Mouse (Mus musculus) liver, postnatal 0 days (tissue): ENCODE measurements around the gene Rab26. TPM values are rescaled to one million over a fixed set of nuclear protein-coding genes. Genes with fewer than 3 reads are reported as not detected.
A peak's percentile ranks its signal among the peaks of the same experiment; 100 is the strongest.

Experiments used
- ATAC-seq: fragments of 200-750 bp; cut with Nextera tagmentation; 2 replicates; pipeline ENCODE4 v1.8.0; 2017; ENCODE audit warnings: mild to moderate bottlenecking, moderate library complexity
- DNase-seq: peaks from one replicate; pipeline ENCODE4 v3.0.0-alpha.2; 2016
- H3K27ac ChIP-seq: fragments of 300-500 bp; sonication (generic); 2 replicates; pipeline ENCODE4 v1.5.1; 2014; ENCODE audit warnings: antibody characterized with exemption, moderate library complexity, mild to moderate bottlenecking, low read depth
- H3K27me3 ChIP-seq: fragments of 300-500 bp; sonication (generic); 2 replicates; pipeline ENCODE4 v1.6.1; 2014; ENCODE audit warnings: low read length, control low read depth, mixed read lengths; ENCODE audit not compliant: insufficient read depth
- H3K36me3 ChIP-seq: fragments of 300-500 bp; sonication (generic); replicated peaks from 2 replicates; pipeline ENCODE4 v1.6.1; 2014; ENCODE audit warnings: mild to moderate bottlenecking, control low read depth, low read length, moderate library complexity, mixed read lengths; ENCODE audit not compliant: insufficient read depth
- H3K4me1 ChIP-seq: fragments of 300-500 bp; sonication (generic); 2 replicates; pipeline ENCODE4 v1.6.1; 2014; ENCODE audit warnings: antibody characterized with exemption, mild to moderate bottlenecking, control low read depth; ENCODE audit not compliant: insufficient read depth
- H3K4me2 ChIP-seq: fragments of 300-500 bp; sonication (generic); 2 replicates; pipeline ENCODE4 v1.6.1; 2014; ENCODE audit warnings: low read depth, mild to moderate bottlenecking, low read length, moderate library complexity, mixed read lengths
- H3K4me3 ChIP-seq: fragments of 300-500 bp; sonication (generic); 2 replicates; pipeline ENCODE4 v1.5.1; 2014; ENCODE audit warnings: low read depth, low read length
- H3K9ac ChIP-seq: fragments of 300-500 bp; sonication (generic); replicated peaks from 2 replicates; pipeline ENCODE4 v1.6.1; 2014; ENCODE audit warnings: mild to moderate bottlenecking, moderate library complexity
- H3K9me3 ChIP-seq: fragments of 300-500 bp; sonication (generic); 2 replicates; pipeline ENCODE4 v1.6.1; 2016; ENCODE audit warnings: mild to moderate bottlenecking, control low read depth, low read length, mixed read lengths
- CTCF ChIP-seq: sonication (generic); IDR thresholded peaks from 2 replicates; pipeline ENCODE4 v1.5.1; 2016; ENCODE audit warnings: antibody characterized with exemption, low read depth
- EP300 ChIP-seq: IDR thresholded peaks from 2 replicates; pipeline ENCODE4 v1.6.1; 2016; ENCODE audit warnings: antibody characterized with exemption, low read depth, mild to moderate bottlenecking
- WGBS: fragments of 180-500 bp; shearing (Covaris S2); extraction: QIAGEN DNeasy Blood & Tissue Kit; methylation state at CpG from one replicate; pipeline ENCODE4 v1.1.7; 2014; ENCODE audit not compliant: insufficient replicate concordance; 5-methylcytosine and 5-hydroxymethylcytosine counted together
- polyA plus RNA-seq: library from polyadenylated mRNA; unstranded; fragments of >200 nt; fragmentation: Nextera tagmentation; extraction: Ambion mirVana; gene quantifications from 2 replicates; pipeline ENCODE4 v1.2.1, GENCODE M21; 2015

Rab26 gene
- polyA plus RNA-seq, 1 experiment from 2014 or later, result 0.81 TPM

GRCm38 (mm10) chr17:24549618-24550415 lies 15.8 kb upstream of the Rab26 start, which contains the start of gene Pkd1:
Gene Pkd1 (plus strand): TSS chr17:24549834.
- no peak for TF ChIP-seq EP300
- no peak for TF ChIP-seq CTCF
- DNase-seq (peak; percentile 99), ATAC-seq (peak; percentile 94)
- Histone ChIP-seq H3K9ac (peak within 1 kb of the TSS; percentile 81), H3K4me1 (peaks cover 18% of the 10 kb centered on the region), H3K4me3 (peak within 1 kb of the TSS; percentile 82), H3K36me3 (no peaks in the 10 kb centered on the region), H3K4me2 (peak within 1 kb of the TSS; percentile 100), H3K27ac (peak within 1 kb of the TSS; percentile 92), H3K27me3 (no peaks in the 10 kb centered on the region), H3K9me3 (no peaks in the 10 kb centered on the region)
- under 1% methylated on average over 58 of the region's 72 CpGs for WGBS

- H3K4me2 ChIP-seq, result peak overlapping the region; percentile 100
- peak overlapping the region; percentile 60 for H3K9ac ChIP-seq
- no peaks in the 10 kb centered on the region for H3K9me3 ChIP-seq
- under 1% methylated on average over 23 of the region's 23 CpGs for WGBS
- DNase-seq, result peak; percentile 83
- H3K4me1 ChIP-seq, result peaks cover 18% of the 10 kb centered on the region
- H3K36me3 ChIP-seq, result no peaks in the 10 kb centered on the region
- peak overlapping the region; percentile 90 for H3K27ac ChIP-seq
- no peaks in the 10 kb centered on the region for H3K27me3 ChIP-seq
- H3K4me3 ChIP-seq, result peak overlapping the region; percentile 82
- TF ChIP-seq CTCF (no peak), EP300 (no peak)
- peak; percentile 20 for ATAC-seq
These were observed 15.1 kb upstream of the Rab26 start for GRCm38 (mm10) chr17:24548921-24549617.

GRCm38 (mm10) chr17:24548435-24548834 lies 14.4 kb upstream of the Rab26 start:
- Histone ChIP-seq H3K4me1 (peaks cover 18% of the 10 kb centered on the region), H3K4me3 (peak overlapping the region; percentile 82), H3K27ac (peak overlapping the region; percentile 90; the same call in 1 of the 2 replicates), H3K9me3 (no peaks in the 10 kb centered on the region), H3K4me2 (peak overlapping the region; percentile 100), H3K36me3 (no peaks in the 10 kb centered on the region), H3K27me3 (no peaks in the 10 kb centered on the region), H3K9ac (peak overlapping the region; percentile 60)
- WGBS, result 16% methylated on average over 9 of the region's 9 CpGs
- DNase-seq, result no peak
- no peak for TF ChIP-seq CTCF
- TF ChIP-seq EP300, result no peak
- no peak for ATAC-seq

- Histone ChIP-seq H3K4me2 (no peak overlapping the region), H3K27ac (no peak overlapping the region), H3K36me3 (no peaks in the 10 kb centered on the region), H3K27me3 (no peaks in the 10 kb centered on the region), H3K4me3 (no peak overlapping the region), H3K9ac (no peak overlapping the region), H3K9me3 (no peaks in the 10 kb centered on the region), H3K4me1 (peaks cover 15% of the 10 kb centered on the region)
- WGBS, result 73% methylated on average over 3 of the region's 3 CpGs
- ATAC-seq (no peak), DNase-seq (no peak)
- no peak for TF ChIP-seq CTCF
- TF ChIP-seq EP300, result no peak
These were observed 12.2 kb upstream of the Rab26 start for GRCm38 (mm10) chr17:24546234-24546633.

GRCm38 (mm10) chr17:24545247-24545646 lies 11.2 kb upstream of the Rab26 start:
- 92% methylated on average over 2 of the region's 2 CpGs for WGBS
- TF ChIP-seq EP300 (no peak), CTCF (0 out of 2 replicates have a peak, but pooled peaks have one; percentile 4)
- Histone ChIP-seq H3K4me2 (no peak overlapping the region), H3K4me1 (peaks cover 7% of the 10 kb centered on the region), H3K9ac (no peak overlapping the region), H3K36me3 (no peaks in the 10 kb centered on the region), H3K4me3 (no peak overlapping the region), H3K27ac (no peak overlapping the region), H3K9me3 (no peaks in the 10 kb centered on the region), H3K27me3 (no peaks in the 10 kb centered on the region)
- DNase-seq (no peak), ATAC-seq (no peak)

- 49% methylated on average over 12 of the region's 12 CpGs for WGBS
- Histone ChIP-seq H3K9ac (no peak overlapping the region), H3K4me2 (no peak overlapping the region), H3K36me3 (no peaks in the 10 kb centered on the region), H3K27ac (no peak overlapping the region), H3K9me3 (no peaks in the 10 kb centered on the region), H3K4me1 (peaks cover 7% of the 10 kb centered on the region), H3K4me3 (no peak overlapping the region), H3K27me3 (no peaks in the 10 kb centered on the region)
- ATAC-seq, result no peak
- TF ChIP-seq EP300, result no peak
- no peak for TF ChIP-seq CTCF
- DNase-seq, result no peak
These were observed 10.6 kb upstream of the Rab26 start for GRCm38 (mm10) chr17:24544613-24545012.
